Mouse (Mus musculus) common myeloid progenitor, adult 5-6 weeks (primary cell): ENCODE data around the gene Pik3c2b. TPM values are rescaled to one million over a fixed set of nuclear protein-coding genes. Genes with fewer than 3 reads are reported as not detected.

Source experiments
- total RNA-seq: library from RNA; stranded (forward); fragments of 200-1000, 187-1606 nt; gene quantifications from 2 replicates; pipeline ENCODE4 v1.2.3, GENCODE M21; 2017

The Pik3c2b gene
- total RNA-seq, 1 experiment from 2014 or later: 2.6 TPM

Other genes with a start within 250 kb of the Pik3c2b start
- not detected in 2 replicates for gene Lrrn2, start 165.4 kb upstream of the Pik3c2b start, total RNA-seq
- gene Mdm4, start 15.1 kb upstream of the Pik3c2b start, total RNA-seq: 104 and 113 TPM in 2 replicates
- 77.3 and 105 TPM in 2 replicates for gene Ppp1r15b, start 85.5 kb downstream of the Pik3c2b start, total RNA-seq
- 2.3 and 3.1 TPM in 2 replicates for gene Plekha6, start 118.5 kb downstream of the Pik3c2b start, total RNA-seq